Mouse (Mus musculus): ENCODE data around the gene Hsp90aa1. TPM values are rescaled to one million over a fixed set of nuclear protein-coding genes. Genes with fewer than 3 reads are reported as not detected.
"Not testable (repeated sequence)": the region's sequence is repeated elsewhere in the genome, so short reads cannot be mapped to it uniquely, and the experiment has no call there.

Gene Hsp90aa1
- polyA plus RNA-seq, 1 experiment: 253 TPM

DNA sequence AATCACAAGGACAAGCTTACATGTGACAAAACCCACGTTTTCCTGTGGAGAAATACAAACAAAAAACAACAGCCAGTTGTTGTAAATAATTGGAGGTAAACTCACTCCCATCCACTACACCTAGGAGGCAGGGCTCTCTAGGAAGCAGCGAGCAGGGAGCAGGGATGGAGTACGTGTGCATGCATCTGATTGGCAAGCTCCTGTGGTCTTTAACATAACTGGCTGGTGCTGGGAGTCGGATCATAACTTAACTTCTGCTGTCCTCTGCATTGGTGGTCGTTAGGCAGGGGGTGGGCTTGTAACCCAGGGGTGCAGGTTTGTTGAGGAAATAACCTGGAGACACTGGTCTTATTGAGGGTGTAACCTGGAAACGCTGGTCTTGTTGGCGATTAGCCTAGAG, 1.2 kb upstream of the Hsp90aa1 start:
- Histone ChIP-seq H3ac (ENCODE audit: control insufficient read depth, insufficient read length, low read depth) (no peak overlapping the region), H3K79me3 (ENCODE audit: low read depth) (no peaks in the 10 kb centered on the region), H3K79me2 (ENCODE audit: control insufficient read depth, insufficient read depth) (no peaks in the 10 kb centered on the region), H3K27me3 (ENCODE audit: control insufficient read depth, insufficient read depth, insufficient read length) (no peaks in the 10 kb centered on the region), H3K4me3 (ENCODE audit: insufficient read depth, poor library complexity, severe bottlenecking) (no peak overlapping the region), H3K36me3 (ENCODE audit: control insufficient read depth, insufficient read depth) (no peaks in the 10 kb centered on the region)
- TF ChIP-seq FOSL1 (IDR thresholded peaks at IDR 0.05; ENCODE audit: insufficient read depth, low read length, poor library complexity, severe bottlenecking) (no peak), CEBPB (IDR thresholded peaks at IDR 0.05; ENCODE audit: low read depth) (no peak), MYOD1 (IDR thresholded peaks at IDR 0.05; ENCODE audit: control insufficient read depth, insufficient read length, low read depth) (no peak), MAX (IDR thresholded peaks at IDR 0.05) (no peak)

DNA sequence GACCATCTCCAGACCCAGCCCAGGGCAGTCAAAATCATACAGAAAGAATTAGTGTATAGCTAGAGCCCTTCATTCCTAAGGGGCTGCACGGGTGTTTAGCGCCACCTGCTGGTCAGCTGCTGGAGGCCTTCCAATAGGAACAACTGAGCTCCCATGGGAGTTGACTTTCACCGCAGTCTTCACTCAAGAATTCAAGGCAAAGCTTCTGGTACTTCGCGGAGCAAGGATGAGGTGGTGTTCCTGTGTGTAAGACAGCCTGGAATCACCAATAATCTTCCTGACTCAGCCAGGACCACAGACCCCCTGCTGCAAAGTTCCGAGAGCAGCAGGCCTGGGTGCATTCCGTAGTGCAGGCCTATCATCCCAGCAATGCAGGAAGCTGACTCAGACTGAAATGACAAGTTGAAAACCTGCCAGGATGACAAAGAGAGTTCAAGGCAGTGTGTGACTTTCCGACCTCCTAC, 512 bp upstream of the Hsp90aa1 start:
- no peaks in the 10 kb centered on the region for H3K27me3 ChIP-seq (ENCODE audit: control insufficient read depth, insufficient read depth, insufficient read length)

GRCm38 (mm10) chr12:110701363-110701762, 1.2 kb downstream of the Hsp90aa1 start:
- not testable (repeated sequence) for H3K79me3 ChIP-seq (ENCODE audit: low read depth); H3K4me3 ChIP-seq (ENCODE audit: insufficient read depth, poor library complexity, severe bottlenecking); H3K36me3 ChIP-seq (ENCODE audit: control insufficient read depth, insufficient read depth); H3K27me3 ChIP-seq (ENCODE audit: control insufficient read depth, insufficient read depth, insufficient read length); H3ac ChIP-seq (ENCODE audit: control insufficient read depth, insufficient read length, low read depth); H3K79me2 ChIP-seq (ENCODE audit: control insufficient read depth, insufficient read depth)
- peak; percentile 10 for TF ChIP-seq USF1 (IDR thresholded peaks at IDR 0.05; ENCODE audit: low read depth)

More for the DNA sequence above, 512 bp upstream of the Hsp90aa1 start:
- no peak overlapping the region for H3ac ChIP-seq (ENCODE audit: control insufficient read depth, insufficient read length, low read depth)
- TF ChIP-seq MYOG (IDR thresholded peaks at IDR 0.05; ENCODE audit: control insufficient read depth, extremely low read depth, insufficient read length) (no peak), USF1 (IDR thresholded peaks at IDR 0.05; ENCODE audit: low read depth) (no peak), CTCF (IDR thresholded peaks at IDR 0.05; ENCODE audit: control insufficient read depth, insufficient read depth, insufficient read length) (peak; percentile 62), MYOD1 (IDR thresholded peaks at IDR 0.05; ENCODE audit: control insufficient read depth, insufficient read length, low read depth) (peak; percentile 2), FOSL1 (IDR thresholded peaks at IDR 0.05; ENCODE audit: insufficient read depth, low read length, poor library complexity, severe bottlenecking) (peak; percentile 69), MAX (IDR thresholded peaks at IDR 0.05) (peak; percentile 19), CEBPB (IDR thresholded peaks at IDR 0.05; ENCODE audit: low read depth) (no peak)
- no peak overlapping the region for H3K4me3 ChIP-seq (ENCODE audit: insufficient read depth, poor library complexity, severe bottlenecking)
- no peaks in the 10 kb centered on the region for H3K79me3 ChIP-seq (ENCODE audit: low read depth)
- H3K36me3 ChIP-seq (ENCODE audit: control insufficient read depth, insufficient read depth): no peaks in the 10 kb centered on the region
- no peaks in the 10 kb centered on the region for H3K79me2 ChIP-seq (ENCODE audit: control insufficient read depth, insufficient read depth)

- Histone ChIP-seq H3K79me3 (ENCODE audit: low read depth) (peaks cover under 1% of the 10 kb centered on the region), H3K27me3 (ENCODE audit: control insufficient read depth, insufficient read depth, insufficient read length) (no peaks in the 10 kb centered on the region), H3K4me3 (ENCODE audit: insufficient read depth, poor library complexity, severe bottlenecking) (no peak overlapping the region), H3K36me3 (ENCODE audit: control insufficient read depth, insufficient read depth) (no peaks in the 10 kb centered on the region), H3ac (ENCODE audit: control insufficient read depth, insufficient read length, low read depth) (no peak overlapping the region), H3K79me2 (ENCODE audit: control insufficient read depth, insufficient read depth) (peaks cover 4% of the 10 kb centered on the region)
- TF ChIP-seq MAX (IDR thresholded peaks at IDR 0.05) (no peak), CTCF (IDR thresholded peaks at IDR 0.05; ENCODE audit: control insufficient read depth, insufficient read depth, insufficient read length) (no peak), FOSL1 (IDR thresholded peaks at IDR 0.05; ENCODE audit: insufficient read depth, low read length, poor library complexity, severe bottlenecking) (no peak), MYOD1 (IDR thresholded peaks at IDR 0.05; ENCODE audit: control insufficient read depth, insufficient read length, low read depth) (no peak), USF1 (IDR thresholded peaks at IDR 0.05; ENCODE audit: low read depth) (no peak), CEBPB (IDR thresholded peaks at IDR 0.05; ENCODE audit: low read depth) (no peak)
Measured at GRCm38 (mm10) chr12:110700730-110701129, 1.8 kb downstream of the Hsp90aa1 start.

- Histone ChIP-seq H3ac (ENCODE audit: control insufficient read depth, insufficient read length, low read depth) (no peak overlapping the region), H3K4me3 (ENCODE audit: insufficient read depth, poor library complexity, severe bottlenecking) (no peak overlapping the region)
- TF ChIP-seq MYOG (IDR thresholded peaks at IDR 0.05; ENCODE audit: control insufficient read depth, extremely low read depth, insufficient read length) (no peak), CEBPB (IDR thresholded peaks at IDR 0.05; ENCODE audit: low read depth) (no peak), CTCF (IDR thresholded peaks at IDR 0.05; ENCODE audit: control insufficient read depth, insufficient read depth, insufficient read length) (no peak), USF1 (IDR thresholded peaks at IDR 0.05; ENCODE audit: low read depth) (no peak), MYOD1 (IDR thresholded peaks at IDR 0.05; ENCODE audit: control insufficient read depth, insufficient read length, low read depth) (no peak), MAX (IDR thresholded peaks at IDR 0.05) (no peak), FOSL1 (IDR thresholded peaks at IDR 0.05; ENCODE audit: insufficient read depth, low read length, poor library complexity, severe bottlenecking) (no peak)
Measured at GRCm38 (mm10) chr12:110699171-110699547, 3.4 kb downstream of the Hsp90aa1 start.

GRCm38 (mm10) chr12:110698523-110699170, 3.9 kb downstream of the Hsp90aa1 start:
- H3K79me3 ChIP-seq (ENCODE audit: low read depth): peaks cover 19% of the 10 kb centered on the region
- peaks cover 18% of the 10 kb centered on the region for H3K36me3 ChIP-seq (ENCODE audit: control insufficient read depth, insufficient read depth)
- no peak overlapping the region for H3ac ChIP-seq (ENCODE audit: control insufficient read depth, insufficient read length, low read depth)
- H3K27me3 ChIP-seq (ENCODE audit: control insufficient read depth, insufficient read depth, insufficient read length): no peaks in the 10 kb centered on the region
- no peak overlapping the region for H3K4me3 ChIP-seq (ENCODE audit: insufficient read depth, poor library complexity, severe bottlenecking)
- TF ChIP-seq MYOG (IDR thresholded peaks at IDR 0.05; ENCODE audit: control insufficient read depth, extremely low read depth, insufficient read length) (no peak), MAX (IDR thresholded peaks at IDR 0.05) (no peak), USF1 (IDR thresholded peaks at IDR 0.05; ENCODE audit: low read depth) (no peak), FOSL1 (IDR thresholded peaks at IDR 0.05; ENCODE audit: insufficient read depth, low read length, poor library complexity, severe bottlenecking) (no peak), CTCF (IDR thresholded peaks at IDR 0.05; ENCODE audit: control insufficient read depth, insufficient read depth, insufficient read length) (no peak)
- H3K79me2 ChIP-seq (ENCODE audit: control insufficient read depth, insufficient read depth): peaks cover 25% of the 10 kb centered on the region

More at GRCm38 (mm10) chr12:110699171-110699547, 3.4 kb downstream of the Hsp90aa1 start:
- peaks cover 20% of the 10 kb centered on the region for H3K79me2 ChIP-seq (ENCODE audit: control insufficient read depth, insufficient read depth)
- peaks cover 15% of the 10 kb centered on the region for H3K79me3 ChIP-seq (ENCODE audit: low read depth)
- H3K36me3 ChIP-seq (ENCODE audit: control insufficient read depth, insufficient read depth): peaks cover 13% of the 10 kb centered on the region
- H3K27me3 ChIP-seq (ENCODE audit: control insufficient read depth, insufficient read depth, insufficient read length): no peaks in the 10 kb centered on the region

All from C2C12 (cell line).